Mouse (Mus musculus): Measurements from ENCODE around the gene Add3. TPM values are rescaled to one million over a fixed set of nuclear protein-coding genes. Genes with fewer than 3 reads are reported as not detected.

Gene Add3
- polyA plus RNA-seq, 1 experiment, result not detected

GRCm38 (mm10) chr19:53141251-53142072 lies 1.2 kb downstream of the Add3 start:
- no peaks in the 10 kb centered on the region; the same call in 1 of the 2 replicates for H3K4me1 ChIP-seq (ENCODE audit: control insufficient read depth, insufficient read depth, low read length)
- TF ChIP-seq CTCF (IDR thresholded peaks at IDR 0.05; ENCODE audit: insufficient read depth, low read depth, low read length) (0 out of 2 replicates have a peak, but pooled peaks have one; percentile 1), POLR2A (IDR thresholded peaks at IDR 0.05; ENCODE audit: insufficient read depth, low read depth, low read length) (no peak)
- WGBS, result under 1% methylated on average over 23 of the region's 23 CpGs
- peak overlapping the region; percentile 66 for H3K4me3 ChIP-seq (ENCODE audit: insufficient read depth, low read depth, low read length)
- H3K27ac ChIP-seq (ENCODE audit: insufficient read depth, low read depth, low read length), result peak overlapping the region; percentile 96

GRCm38 (mm10) chr19:53142190-53143107 lies 2.2 kb downstream of the Add3 start:
- H3K4me3 ChIP-seq (ENCODE audit: insufficient read depth, low read depth, low read length), result peak overlapping the region; percentile 66
- peaks cover 3% of the 10 kb centered on the region; the same call in 1 of the 2 replicates for H3K4me1 ChIP-seq (ENCODE audit: control insufficient read depth, insufficient read depth, low read length)
- TF ChIP-seq POLR2A (IDR thresholded peaks at IDR 0.05; ENCODE audit: insufficient read depth, low read depth, low read length), result peak; percentile 95
- TF ChIP-seq CTCF (IDR thresholded peaks at IDR 0.05; ENCODE audit: insufficient read depth, low read depth, low read length), result peak; percentile 61
- H3K27ac ChIP-seq (ENCODE audit: insufficient read depth, low read depth, low read length), result peak overlapping the region; percentile 96
- WGBS, result under 1% methylated on average over 83 of the region's 84 CpGs

GRCm38 (mm10) chr19:53143108-53143971 lies 3.1 kb downstream of the Add3 start:
- H3K4me3 ChIP-seq (ENCODE audit: insufficient read depth, low read depth, low read length), result peak overlapping the region; percentile 66
- no peak overlapping the region for H3K27ac ChIP-seq (ENCODE audit: insufficient read depth, low read depth, low read length)
- WGBS, result under 1% methylated on average over 48 of the region's 48 CpGs
- H3K4me1 ChIP-seq (ENCODE audit: control insufficient read depth, insufficient read depth, low read length), result peaks cover 4% of the 10 kb centered on the region; the same call in 1 of the 2 replicates
- no peak for TF ChIP-seq POLR2A (IDR thresholded peaks at IDR 0.05; ENCODE audit: insufficient read depth, low read depth, low read length)
- TF ChIP-seq CTCF (IDR thresholded peaks at IDR 0.05; ENCODE audit: insufficient read depth, low read depth, low read length), result no peak

GRCm38 (mm10) chr19:53145075-53145474 lies 4.8 kb downstream of the Add3 start:
- no peak overlapping the region for H3K27ac ChIP-seq (ENCODE audit: insufficient read depth, low read depth, low read length)
- 17% methylated on average over 2 of the region's 2 CpGs for WGBS
- H3K4me1 ChIP-seq (ENCODE audit: control insufficient read depth, insufficient read depth, low read length), result 0 out of 2 replicates have a peak, but pooled peaks cover 4% of the 10 kb centered on the region
- TF ChIP-seq POLR2A (IDR thresholded peaks at IDR 0.05; ENCODE audit: insufficient read depth, low read depth, low read length), result no peak
- no peak for TF ChIP-seq CTCF (IDR thresholded peaks at IDR 0.05; ENCODE audit: insufficient read depth, low read depth, low read length)
- no peak overlapping the region for H3K4me3 ChIP-seq (ENCODE audit: insufficient read depth, low read depth, low read length)

GRCm38 (mm10) chr19:53149381-53149780 lies 9.1 kb downstream of the Add3 start:
- WGBS, result 25% methylated on average over 3 of the region's 3 CpGs
- Histone ChIP-seq H3K4me3 (ENCODE audit: insufficient read depth, low read depth, low read length) (no peak overlapping the region), H3K4me1 (ENCODE audit: control insufficient read depth, insufficient read depth, low read length) (peaks cover 14% of the 10 kb centered on the region), H3K27ac (ENCODE audit: insufficient read depth, low read depth, low read length) (no peak overlapping the region)
- TF ChIP-seq CTCF (IDR thresholded peaks at IDR 0.05; ENCODE audit: insufficient read depth, low read depth, low read length), result no peak
- no peak for TF ChIP-seq POLR2A (IDR thresholded peaks at IDR 0.05; ENCODE audit: insufficient read depth, low read depth, low read length)

GRCm38 (mm10) chr19:53152451-53152850 lies 12.2 kb downstream of the Add3 start:
- WGBS, result 44% methylated on average over 4 of the region's 4 CpGs
- Histone ChIP-seq H3K4me1 (ENCODE audit: control insufficient read depth, insufficient read depth, low read length) (peaks cover 10% of the 10 kb centered on the region), H3K4me3 (ENCODE audit: insufficient read depth, low read depth, low read length) (no peak overlapping the region), H3K27ac (ENCODE audit: insufficient read depth, low read depth, low read length) (no peak overlapping the region)
- no peak for TF ChIP-seq POLR2A (IDR thresholded peaks at IDR 0.05; ENCODE audit: insufficient read depth, low read depth, low read length)
- TF ChIP-seq CTCF (IDR thresholded peaks at IDR 0.05; ENCODE audit: insufficient read depth, low read depth, low read length), result no peak

- no peak overlapping the region for H3K4me3 ChIP-seq (ENCODE audit: insufficient read depth, low read depth, low read length)
- 67% methylated on average over 4 of the region's 4 CpGs for WGBS
- peaks cover 10% of the 10 kb centered on the region for H3K4me1 ChIP-seq (ENCODE audit: control insufficient read depth, insufficient read depth, low read length)
- no peak overlapping the region for H3K27ac ChIP-seq (ENCODE audit: insufficient read depth, low read depth, low read length)
- TF ChIP-seq POLR2A (IDR thresholded peaks at IDR 0.05; ENCODE audit: insufficient read depth, low read depth, low read length) (no peak), CTCF (IDR thresholded peaks at IDR 0.05; ENCODE audit: insufficient read depth, low read depth, low read length) (no peak)
Observed at GRCm38 (mm10) chr19:53153096-53153495, 12.9 kb downstream of the Add3 start.

- WGBS, result 67% methylated on average over 3 of the region's 3 CpGs
- peaks cover 11% of the 10 kb centered on the region for H3K4me1 ChIP-seq (ENCODE audit: control insufficient read depth, insufficient read depth, low read length)
- H3K4me3 ChIP-seq (ENCODE audit: insufficient read depth, low read depth, low read length), result no peak overlapping the region
- H3K27ac ChIP-seq (ENCODE audit: insufficient read depth, low read depth, low read length), result no peak overlapping the region
- TF ChIP-seq POLR2A (IDR thresholded peaks at IDR 0.05; ENCODE audit: insufficient read depth, low read depth, low read length), result no peak
- TF ChIP-seq CTCF (IDR thresholded peaks at IDR 0.05; ENCODE audit: insufficient read depth, low read depth, low read length), result no peak
Observed at GRCm38 (mm10) chr19:53154156-53154555, 13.9 kb downstream of the Add3 start.

Measured in olfactory bulb, adult 2 months (tissue).